Mouse (Mus musculus) kidney, embryonic 15.5 days (tissue): ENCODE results near the gene Fam110a. TPM values are rescaled to one million over a fixed set of nuclear protein-coding genes. Genes with fewer than 3 reads are reported as not detected.
A peak's percentile ranks its signal among the peaks of the same experiment; 100 is the strongest.
"Not testable (repeated sequence)": the region's sequence is repeated elsewhere in the genome, so short reads cannot be mapped to it uniquely, and the experiment has no call there.

ENCODE experiments used
- ATAC-seq: fragments of 200-750 bp; cut with Nextera tagmentation; replicated peaks from 2 replicates; pipeline ENCODE4 v1.8.0; 2017; ENCODE audit warnings: moderate TSS enrichment; ENCODE audit not compliant: low FRiP score
- H3K27ac ChIP-seq: fragments of 300-500 bp; sonication (generic); 2 replicates; pipeline ENCODE4 v1.5.1; 2015; ENCODE audit warnings: mild to moderate bottlenecking, inconsistent platforms
- H3K27me3 ChIP-seq: fragments of 300-500 bp; sonication (generic); 2 replicates; pipeline ENCODE4 v1.6.1; 2015; ENCODE audit warnings: inconsistent platforms
- H3K36me3 ChIP-seq: fragments of 300-500 bp; sonication (generic); 2 replicates; pipeline ENCODE4 v1.6.1; 2015; ENCODE audit warnings: inconsistent platforms
- H3K4me1 ChIP-seq: fragments of 300-500 bp; sonication (generic); 2 replicates; pipeline ENCODE4 v1.6.1; 2015; ENCODE audit warnings: inconsistent platforms
- H3K4me2 ChIP-seq: fragments of 300-500 bp; sonication (generic); 2 replicates; pipeline ENCODE4 v1.6.1; 2015; ENCODE audit warnings: moderate library complexity, mild to moderate bottlenecking, inconsistent platforms
- H3K4me3 ChIP-seq: fragments of 300-500 bp; sonication (generic); replicated peaks from 2 replicates; pipeline ENCODE4 v1.5.1; 2015; ENCODE audit warnings: mild to moderate bottlenecking, inconsistent platforms
- H3K9ac ChIP-seq: fragments of 300-500 bp; sonication (generic); 2 replicates; pipeline ENCODE4 v1.6.1; 2015; ENCODE audit warnings: mild to moderate bottlenecking, inconsistent platforms
- H3K9me3 ChIP-seq: fragments of 300-500 bp; sonication (generic); replicated peaks from 2 replicates; pipeline ENCODE4 v1.6.1; 2016; ENCODE audit warnings: inconsistent platforms
- WGBS: fragments of 180-500 bp; shearing (Covaris S2); methylation state at CpG from one replicate; pipeline ENCODE4 v1.1.7; 2015; ENCODE audit warnings: mixed read lengths; 5-methylcytosine and 5-hydroxymethylcytosine counted together
- polyA plus RNA-seq: library from polyadenylated mRNA; unstranded; fragments of >200 nt; fragmentation: Nextera tagmentation; extraction: Ambion mirVana; gene quantifications from 2 replicates; pipeline ENCODE4 v1.2.1, GENCODE M21; 2015

Gene Fam110a
- polyA plus RNA-seq, 1 experiment from 2014 or later: 29.1 TPM

DNA sequence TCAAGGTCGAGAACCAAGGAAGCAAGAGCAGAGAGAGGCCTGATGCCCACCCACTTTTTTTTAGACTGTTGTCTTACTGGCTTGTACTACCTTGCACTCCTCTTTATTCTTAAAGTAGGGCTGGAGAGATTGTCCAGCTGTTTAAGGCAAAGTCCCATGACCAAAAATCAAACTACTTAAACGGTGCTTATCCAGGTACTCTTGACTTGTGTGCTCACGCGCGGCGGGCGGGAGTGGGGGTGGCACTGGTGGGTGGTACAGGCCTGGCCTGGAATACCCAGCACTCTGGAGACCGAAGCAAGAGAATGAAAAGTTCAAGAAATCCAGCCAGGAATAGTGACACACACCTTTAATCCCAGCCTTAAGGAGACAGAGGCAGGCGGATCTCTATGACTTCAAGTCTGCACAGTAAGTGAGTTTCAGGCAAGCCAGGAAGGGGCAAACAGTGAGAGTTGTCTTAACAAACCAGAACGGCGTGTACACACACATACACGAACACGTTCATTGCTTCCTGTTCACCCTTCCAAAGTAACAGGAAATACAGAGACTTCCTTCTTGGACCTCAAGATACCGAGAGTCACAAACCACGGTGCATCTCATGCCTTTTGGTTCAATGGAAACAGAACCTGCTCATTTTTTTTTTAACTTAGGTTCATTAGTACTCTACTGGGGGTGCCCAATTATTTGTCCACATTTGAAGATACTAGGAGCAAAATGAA, 29.2 kb upstream of the Fam110a start:
- H3K27me3 ChIP-seq: no peaks in the 10 kb centered on the region
- H3K4me1 ChIP-seq: peaks cover 17% of the 10 kb centered on the region
- no peaks in the 10 kb centered on the region for H3K9me3 ChIP-seq
- no peak for ATAC-seq
- 85% methylated on average over 15 of the region's 15 CpGs for WGBS
- no peak overlapping the region for H3K4me2 ChIP-seq
- no peak overlapping the region for H3K9ac ChIP-seq
- no peak overlapping the region for H3K4me3 ChIP-seq
- H3K36me3 ChIP-seq: no peaks in the 10 kb centered on the region
- no peak overlapping the region for H3K27ac ChIP-seq

- 36% methylated on average over 10 of the region's 10 CpGs for WGBS
- Histone ChIP-seq H3K4me3 (no peak overlapping the region), H3K36me3 (no peaks in the 10 kb centered on the region), H3K27ac (no peak overlapping the region), H3K9ac (no peak overlapping the region), H3K27me3 (no peaks in the 10 kb centered on the region), H3K4me2 (no peak overlapping the region), H3K4me1 (peaks cover 16% of the 10 kb centered on the region), H3K9me3 (no peaks in the 10 kb centered on the region)
- ATAC-seq: no peak
Observed at GRCm38 (mm10) chr2:152007783-152008182, 27.8 kb upstream of the Fam110a start.

DNA sequence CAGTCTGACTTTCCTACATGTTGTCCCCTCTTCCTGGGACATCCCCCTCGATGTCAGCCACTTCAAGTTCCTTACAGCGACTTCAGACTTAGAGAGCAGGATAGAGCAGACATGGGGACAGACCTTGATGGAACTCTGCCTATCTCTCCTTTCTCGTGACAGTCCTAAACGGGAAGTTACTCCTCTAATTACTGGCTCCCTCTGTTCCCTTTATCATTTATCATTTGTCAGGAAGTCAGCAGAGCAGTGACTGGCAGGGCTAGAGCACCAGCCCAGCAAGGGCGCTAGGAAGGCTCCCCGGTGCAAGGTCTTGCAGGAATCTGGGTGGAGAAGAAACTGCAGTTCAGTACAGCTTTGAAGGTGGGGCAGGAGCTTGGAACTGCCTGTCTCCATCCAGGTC, 22.5 kb upstream of the Fam110a start:
- H3K27ac ChIP-seq: no peak overlapping the region
- H3K9ac ChIP-seq: no peak overlapping the region
- no peak overlapping the region for H3K4me3 ChIP-seq
- peaks cover 22% of the 10 kb centered on the region for H3K27me3 ChIP-seq
- H3K36me3 ChIP-seq: no peaks in the 10 kb centered on the region
- H3K9me3 ChIP-seq: no peaks in the 10 kb centered on the region
- H3K4me1 ChIP-seq: peaks cover 45% of the 10 kb centered on the region
- no peak for ATAC-seq
- WGBS: 52% methylated on average over 6 of the region's 6 CpGs
- H3K4me2 ChIP-seq: no peak overlapping the region

GRCm38 (mm10) chr2:152000735-152001134, 20.7 kb upstream of the Fam110a start:
- Histone ChIP-seq H3K4me3 (no peak overlapping the region), H3K27ac (peak overlapping the region; percentile 37; the same call in 1 of the 2 replicates), H3K36me3 (no peaks in the 10 kb centered on the region), H3K4me1 (peaks cover 56% of the 10 kb centered on the region), H3K27me3 (peaks cover 36% of the 10 kb centered on the region), H3K9ac (no peak overlapping the region), H3K4me2 (peak overlapping the region; percentile 51), H3K9me3 (no peaks in the 10 kb centered on the region)
- WGBS: 37% methylated on average over 6 of the region's 6 CpGs
- peak; percentile 83 for ATAC-seq

DNA sequence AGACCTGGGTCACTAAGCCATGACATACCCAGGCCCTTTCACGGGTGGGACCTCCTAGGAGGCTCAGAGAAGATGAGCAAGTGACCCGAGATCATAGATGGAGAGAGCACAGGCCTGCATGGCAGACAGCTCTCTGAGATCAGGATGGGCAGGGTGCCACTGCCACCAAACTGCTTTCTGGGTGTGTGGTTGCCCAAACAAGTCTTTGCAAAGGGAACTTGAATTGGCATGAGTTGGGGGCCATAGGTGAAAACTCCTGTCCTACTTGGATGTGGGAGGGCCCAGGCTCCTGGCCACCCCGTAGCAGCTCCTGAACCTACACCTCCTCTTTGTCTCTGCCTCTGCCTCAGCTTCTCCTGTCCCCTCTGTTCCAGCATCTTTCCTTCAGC, 20.3 kb upstream of the Fam110a start:
- peak overlapping the region; percentile 28; the same call in 1 of the 2 replicates for H3K4me3 ChIP-seq
- H3K9me3 ChIP-seq: no peaks in the 10 kb centered on the region
- H3K4me1 ChIP-seq: peaks cover 56% of the 10 kb centered on the region
- peaks cover 41% of the 10 kb centered on the region for H3K27me3 ChIP-seq
- H3K27ac ChIP-seq: peak overlapping the region; percentile 37; the same call in 1 of the 2 replicates
- WGBS: 30% methylated on average over 3 of the region's 3 CpGs
- no peaks in the 10 kb centered on the region for H3K36me3 ChIP-seq
- H3K4me2 ChIP-seq: peak overlapping the region; percentile 51
- peak; percentile 34 for ATAC-seq
- no peak overlapping the region for H3K9ac ChIP-seq

DNA sequence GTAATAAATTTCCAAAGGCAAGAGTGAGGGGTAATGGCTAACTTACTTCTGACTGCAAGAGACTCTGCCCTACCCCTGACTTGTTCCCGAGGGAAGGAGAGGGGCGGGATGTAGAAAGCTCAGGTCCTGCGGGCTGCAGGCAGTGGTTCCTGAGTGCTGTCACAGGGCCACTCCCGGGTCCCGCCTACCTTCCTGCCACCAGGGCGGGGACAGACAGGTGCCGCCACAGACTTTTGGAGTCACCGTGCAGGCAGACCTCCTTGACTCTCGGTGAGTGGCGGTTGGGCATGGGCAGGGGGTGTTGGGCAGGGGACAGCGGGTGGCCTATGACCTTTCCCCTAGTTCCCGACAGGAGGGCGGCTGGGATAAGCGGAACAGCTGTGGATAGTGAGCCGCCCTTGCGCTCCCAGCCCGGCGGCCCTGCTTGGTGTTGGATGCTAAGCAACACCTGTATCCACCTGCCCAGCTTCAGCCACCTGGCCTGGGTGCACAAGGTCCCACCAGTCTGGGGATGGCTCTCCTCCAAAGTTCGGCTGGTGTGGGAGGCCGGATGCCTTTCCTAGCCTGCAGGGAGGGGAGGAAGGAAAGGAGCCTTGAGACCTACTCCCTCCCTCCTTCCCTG, 19.8 kb upstream of the Fam110a start:
- no peak overlapping the region for H3K9ac ChIP-seq

DNA sequence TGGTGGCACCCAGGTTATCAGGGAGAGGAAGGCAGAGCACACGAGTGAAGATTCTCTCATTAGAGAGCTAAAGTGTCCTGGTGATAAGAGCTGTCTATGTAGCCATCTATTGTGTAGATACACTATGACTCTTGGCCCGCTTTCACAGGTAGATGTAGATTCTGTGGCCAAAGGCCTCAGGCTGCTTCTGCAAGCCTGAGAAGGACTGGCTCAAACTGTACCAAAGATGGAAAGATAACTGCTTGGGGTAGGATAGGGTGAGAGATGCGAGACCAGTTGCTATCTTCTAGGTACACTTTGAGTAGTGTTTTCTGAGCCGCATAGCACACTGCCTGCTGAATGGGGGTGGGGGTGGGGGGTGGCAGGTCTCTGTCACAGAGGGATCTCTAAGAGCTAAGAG, 18.9 kb upstream of the Fam110a start:
- no peak overlapping the region for H3K9ac ChIP-seq
- H3K27me3 ChIP-seq: peaks cover 49% of the 10 kb centered on the region
- peaks cover 69% of the 10 kb centered on the region for H3K4me1 ChIP-seq
- H3K36me3 ChIP-seq: no peaks in the 10 kb centered on the region
- ATAC-seq: no peak
- H3K27ac ChIP-seq: no peak overlapping the region
- H3K4me3 ChIP-seq: no peak overlapping the region
- H3K4me2 ChIP-seq: no peak overlapping the region
- no peaks in the 10 kb centered on the region for H3K9me3 ChIP-seq
- 74% methylated on average over 4 of the region's 4 CpGs for WGBS

More for the DNA sequence above, 19.8 kb upstream of the Fam110a start:
- H3K4me1 ChIP-seq: peaks cover 60% of the 10 kb centered on the region
- H3K9me3 ChIP-seq: no peaks in the 10 kb centered on the region
- ATAC-seq: peak; percentile 58
- 0 out of 2 replicates have a peak overlapping the region, but pooled peaks have one; percentile 37 for H3K27ac ChIP-seq
- H3K4me3 ChIP-seq: peak overlapping the region; percentile 28
- peaks cover 46% of the 10 kb centered on the region for H3K27me3 ChIP-seq
- no peaks in the 10 kb centered on the region for H3K36me3 ChIP-seq
- H3K4me2 ChIP-seq: peak overlapping the region; percentile 51
- 5% methylated on average over 20 of the region's 20 CpGs for WGBS

DNA sequence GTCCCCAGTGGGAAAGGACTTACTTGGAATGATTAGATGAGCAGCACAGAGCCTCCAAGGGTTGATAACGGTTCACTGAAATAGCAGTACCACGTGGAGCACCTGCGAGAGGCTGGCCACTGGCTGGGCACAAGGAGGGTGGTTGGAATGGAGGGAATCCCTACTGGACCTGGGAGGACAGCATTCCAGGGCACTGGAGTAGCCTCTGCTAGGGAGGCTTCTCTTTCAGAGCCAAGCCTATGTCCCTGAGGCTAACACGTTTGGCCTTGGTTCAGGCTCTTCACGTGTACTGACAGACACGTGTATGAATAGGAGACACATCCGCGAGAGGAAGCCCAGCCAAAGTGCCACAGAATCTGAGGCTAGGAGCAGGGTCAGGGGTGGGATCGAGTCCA, 18.5 kb upstream of the Fam110a start:
- no peaks in the 10 kb centered on the region for H3K36me3 ChIP-seq
- peaks cover 53% of the 10 kb centered on the region for H3K27me3 ChIP-seq
- no peak overlapping the region for H3K4me2 ChIP-seq
- no peak overlapping the region for H3K27ac ChIP-seq
- H3K4me1 ChIP-seq: peaks cover 69% of the 10 kb centered on the region
- no peak overlapping the region for H3K4me3 ChIP-seq
- no peaks in the 10 kb centered on the region for H3K9me3 ChIP-seq
- no peak for ATAC-seq
- 75% methylated on average over 9 of the region's 9 CpGs for WGBS
- no peak overlapping the region for H3K9ac ChIP-seq

DNA sequence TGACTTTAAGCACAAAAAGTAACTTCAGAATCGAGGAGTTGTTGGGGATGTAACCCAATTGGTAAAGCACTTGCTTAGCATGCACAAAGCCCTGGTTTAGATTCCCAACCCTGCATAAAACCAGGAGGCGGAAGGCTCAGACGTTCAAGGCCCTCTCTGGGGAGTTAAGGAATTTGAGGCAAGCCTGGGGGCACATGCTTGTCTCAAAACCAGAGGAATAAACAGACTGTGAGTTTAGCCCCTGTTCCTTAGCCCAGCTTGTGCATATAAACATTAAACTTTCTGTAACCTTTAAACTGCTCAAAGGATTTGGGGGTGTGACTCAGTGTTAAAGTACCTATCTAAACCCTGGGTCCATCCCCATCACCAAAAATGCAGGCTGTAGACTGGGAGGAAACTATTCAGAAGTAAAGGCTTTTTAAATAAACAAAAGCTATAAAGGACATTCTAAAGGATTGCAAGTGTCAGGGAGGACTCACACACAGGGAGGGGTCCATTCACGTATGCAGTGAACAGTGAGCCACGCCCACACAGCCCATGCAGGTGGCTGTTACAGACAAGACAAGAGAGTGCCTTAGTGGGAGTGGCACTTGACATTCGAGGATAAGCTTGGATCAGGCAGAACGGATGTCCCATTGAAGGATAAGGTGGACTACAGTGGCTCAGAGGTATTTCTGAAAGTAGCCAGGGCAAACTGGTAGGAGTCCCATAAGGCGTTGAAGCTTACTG, 17.9 kb upstream of the Fam110a start:
- Histone ChIP-seq H3K9ac (no peak overlapping the region), H3K36me3 (no peaks in the 10 kb centered on the region), H3K4me1 (peaks cover 69% of the 10 kb centered on the region), H3K4me2 (no peak overlapping the region), H3K9me3 (no peaks in the 10 kb centered on the region), H3K27me3 (peaks cover 59% of the 10 kb centered on the region), H3K27ac (no peak overlapping the region), H3K4me3 (no peak overlapping the region)
- 49% methylated on average over 8 of the region's 8 CpGs for WGBS
- ATAC-seq: no peak

- not testable (repeated sequence) for ATAC-seq
- H3K4me2 ChIP-seq: peak overlapping the region; percentile 51
Observed at GRCm38 (mm10) chr2:151997190-151997575, 17.2 kb upstream of the Fam110a start.

DNA sequence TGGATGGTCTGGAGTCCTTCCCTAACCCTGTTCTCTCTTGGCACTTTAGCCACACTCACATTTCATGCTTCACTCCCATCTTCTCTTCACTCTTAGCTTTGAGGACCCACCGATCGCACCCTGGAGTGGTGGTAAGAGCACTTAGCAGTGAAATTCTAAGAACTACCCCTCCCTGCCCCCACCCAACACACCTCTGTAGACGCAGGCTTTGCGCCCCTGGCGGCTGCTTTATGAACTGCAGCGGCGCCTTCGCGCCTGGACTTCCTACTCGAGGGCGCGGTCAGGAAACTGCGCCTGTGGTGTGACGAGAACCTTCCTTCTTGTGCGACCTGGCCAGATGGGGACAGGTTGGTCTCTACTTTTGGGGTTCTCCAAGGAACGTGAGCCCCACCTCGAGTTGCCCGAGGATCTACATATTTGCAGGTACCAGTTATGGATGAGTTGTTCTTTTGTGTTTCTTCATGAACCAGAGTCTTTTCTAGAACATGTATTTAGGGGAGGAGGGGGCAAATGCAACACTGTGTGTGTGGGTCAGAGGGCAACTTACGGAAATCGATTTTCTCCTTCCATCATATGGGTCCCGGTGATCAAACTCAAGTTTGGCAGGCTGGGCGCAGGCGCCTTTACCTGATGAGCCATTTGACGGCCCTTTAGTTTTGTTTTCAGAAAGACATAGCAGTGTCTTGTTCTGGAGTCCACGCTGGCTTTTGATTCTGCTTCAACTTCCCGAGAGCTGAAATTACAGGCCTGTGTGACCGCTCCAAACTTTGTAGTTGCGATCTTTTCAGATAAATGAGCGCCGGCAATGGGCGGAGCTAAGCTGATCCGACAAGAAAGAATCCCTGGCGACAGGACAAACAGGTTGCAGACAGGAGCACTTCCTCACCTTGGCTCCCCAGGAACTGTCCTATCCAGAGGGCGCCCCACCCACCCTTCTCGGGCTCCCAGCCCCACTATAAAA, 16.5 kb upstream of the Fam110a start, which contains the start of gene Slc52a3:
Gene Slc52a3, plus strand, starts transcription at position 283 of the 961 bp plus-strand sequence.
- Histone ChIP-seq H3K27ac (no peak within 1 kb of the TSS), H3K9ac (no peak within 1 kb of the TSS), H3K36me3 (no peaks in the 10 kb centered on the region), H3K4me1 (peaks cover 64% of the 10 kb centered on the region), H3K4me2 (peak within 1 kb of the TSS; percentile 51), H3K9me3 (no peaks in the 10 kb centered on the region), H3K27me3 (peaks cover 63% of the 10 kb centered on the region), H3K4me3 (peak within 1 kb of the TSS; percentile 32)
- ATAC-seq: no peak; the same call in 1 of the 2 replicates
- WGBS: 8% methylated on average over 35 of the region's 35 CpGs

More at GRCm38 (mm10) chr2:151997190-151997575, 17.2 kb upstream of the Fam110a start:
- not testable (repeated sequence) for H3K4me3 ChIP-seq, H3K27ac ChIP-seq, H3K9ac ChIP-seq, H3K36me3 ChIP-seq, H3K9me3 ChIP-seq
- WGBS: 65% methylated on average over 2 of the region's 2 CpGs
- H3K27me3 ChIP-seq: peaks cover 63% of the 10 kb centered on the region
- peaks cover 64% of the 10 kb centered on the region for H3K4me1 ChIP-seq
